Mouse (Mus musculus): ENCODE data around the gene Rbm31y. TPM values are rescaled to one million over a fixed set of nuclear protein-coding genes. Genes with fewer than 3 reads are reported as not detected.
"Not testable (repeated sequence)": the region's sequence is repeated elsewhere in the genome, so short reads cannot be mapped to it uniquely, and the experiment has no call there.

The Rbm31y gene
- total RNA-seq (2012; rRNA removed) (not detected in 2 replicates), total RNA-seq (2014; rRNA removed) (not detected in 2 replicates), polyA plus RNA-seq (2012; ENCODE audit: insufficient read length, low read depth) (not detected in 2 replicates)

DNA sequence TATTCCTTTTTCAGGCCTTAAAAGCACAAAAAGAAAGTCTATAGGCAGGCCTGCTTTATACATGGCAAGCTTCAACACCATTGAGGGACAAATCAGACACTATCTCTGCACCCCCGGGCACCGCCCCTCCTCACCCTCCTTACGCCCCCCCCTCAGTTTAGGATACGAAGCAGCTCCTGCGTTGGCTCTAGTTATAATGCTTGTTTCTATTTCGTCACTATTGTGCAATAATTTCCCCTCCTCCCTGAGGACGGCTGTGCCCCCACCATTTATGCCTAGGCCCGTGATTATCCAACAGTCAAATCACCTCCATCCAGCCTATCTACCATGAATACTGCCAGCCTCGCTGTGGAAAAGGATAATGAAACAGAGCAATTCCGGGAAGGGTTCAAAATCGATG, at the start of gene Rbm31y:
Gene Rbm31y (plus strand): TSS at position 301 of the 400 bp plus-strand sequence.
- H3K27ac ChIP-seq (ENCODE audit: insufficient read depth, low read depth); H3K36me3 ChIP-seq (replicated peaks in 1 of 2; ENCODE audit: control insufficient read depth in 1 of 2, insufficient read depth in 1 of 2, low read length in 1 of 2); H3K4me1 ChIP-seq (ENCODE audit: control insufficient read depth in 1 of 2, insufficient read depth in 2 of 2); H3K79me2 ChIP-seq (replicated peaks; ENCODE audit: control insufficient read depth, extremely low read depth, insufficient read depth, poor library complexity, severe bottlenecking); H3K27me3 ChIP-seq (replicated peaks); H3K9me3 ChIP-seq (replicated peaks; ENCODE audit: low read length); H3K4me2 ChIP-seq (ENCODE audit: insufficient read depth, low read depth, poor library complexity, severe bottlenecking); H3K9ac ChIP-seq (ENCODE audit: insufficient read depth, low read depth); DNase-seq (ENCODE audit: extremely low read depth); in situ Hi-C loops (cut with MboI; ENCODE audit: low pct_ligation_motif_present, low pct_unique_long_range_greater_than_20kb, low sequenced_read_pairs); H3K4me3 ChIP-seq (replicated peaks in 1 of 3; ENCODE audit: low read depth in 2 of 3, low read length in 2 of 3, poor library complexity in 1 of 3); dilution Hi-C loops (cut with MboI; ENCODE audit: extremely low pct_ligation_motif_present, extremely low pct_unique_long_range_greater_than_20kb, low sequenced_read_pairs): not testable (repeated sequence)
